Mouse (Mus musculus): ENCODE results near the gene Ptrhd1.

- no peak for TF ChIP-seq CTCF (IDR thresholded peaks at IDR 0.05; ENCODE audit: low read depth)
- no peak for TF ChIP-seq EP300 (optimal IDR thresholded peaks at IDR 0.05)
Measured at GRCm38 (mm10) chr12:4243805-4244204, 10.0 kb downstream of the Ptrhd1 start.
